Mouse (Mus musculus): ENCODE data around the gene Slc12a7. TPM values are rescaled to one million over a fixed set of nuclear protein-coding genes. Genes with fewer than 3 reads are reported as not detected.

The Slc12a7 gene
- polyA plus RNA-seq, 1 experiment from 2014 or later = 43.4 TPM

DNA sequence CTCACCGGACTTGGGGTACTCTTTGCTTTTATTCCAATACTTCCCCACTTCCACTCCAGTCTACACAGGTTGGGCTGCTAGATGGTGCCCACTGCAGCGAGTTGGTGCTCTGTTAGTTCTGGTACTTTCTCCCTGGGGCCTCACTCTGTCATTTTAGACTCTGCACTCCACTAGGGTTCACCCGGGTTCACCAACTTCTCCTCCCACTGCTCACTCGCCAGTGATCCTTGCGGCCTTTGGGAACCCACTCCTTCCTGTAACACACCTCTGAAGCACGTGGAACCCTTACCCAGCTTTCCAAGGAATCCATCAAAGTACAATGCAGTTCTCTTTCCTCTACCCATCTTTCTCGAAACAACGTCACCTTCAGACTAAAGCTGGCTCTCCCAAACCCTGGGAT, 104.8 kb downstream of the Slc12a7 start:
- peaks cover 7% of the 10 kb centered on the region; the same call in 1 of the 2 replicates for H3K36me3 ChIP-seq
- DNase-seq (ENCODE audit: low spot score) = no peak
- WGBS = 83% methylated on average over 8 of the region's 8 CpGs
- H3K9me3 ChIP-seq = no peaks in the 10 kb centered on the region
- no peaks in the 10 kb centered on the region for H3K27me3 ChIP-seq (ENCODE audit: insufficient read depth, poor library complexity, severe bottlenecking)
- no peak overlapping the region for H3K27ac ChIP-seq
- no peak overlapping the region for H3K4me3 ChIP-seq
- H3K4me1 ChIP-seq (replicated peaks) = peaks cover 22% of the 10 kb centered on the region

DNA sequence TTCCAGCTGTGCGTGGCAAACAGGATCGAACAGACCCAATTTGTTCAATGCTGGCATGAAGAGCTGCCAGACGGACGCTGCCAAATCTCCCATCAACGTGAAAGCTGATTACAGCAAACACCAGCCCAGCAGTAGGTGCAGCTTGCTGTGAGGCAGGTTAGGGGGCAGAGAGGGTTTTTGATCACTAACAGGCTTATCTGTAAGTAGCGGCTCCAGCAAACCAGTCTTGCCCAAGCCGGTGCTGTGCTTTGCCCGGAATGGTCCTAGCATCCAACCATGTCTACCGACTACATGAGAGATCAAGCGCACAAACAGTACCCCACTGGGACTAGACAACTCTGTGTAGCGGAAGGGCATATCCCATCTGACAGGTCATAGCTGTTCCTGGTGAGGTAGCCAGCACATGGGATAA, 106.2 kb downstream of the Slc12a7 start:
- no peak for DNase-seq (ENCODE audit: low spot score)
- H3K27ac ChIP-seq = no peak overlapping the region
- 73% methylated on average over 11 of the region's 11 CpGs for WGBS

DNA sequence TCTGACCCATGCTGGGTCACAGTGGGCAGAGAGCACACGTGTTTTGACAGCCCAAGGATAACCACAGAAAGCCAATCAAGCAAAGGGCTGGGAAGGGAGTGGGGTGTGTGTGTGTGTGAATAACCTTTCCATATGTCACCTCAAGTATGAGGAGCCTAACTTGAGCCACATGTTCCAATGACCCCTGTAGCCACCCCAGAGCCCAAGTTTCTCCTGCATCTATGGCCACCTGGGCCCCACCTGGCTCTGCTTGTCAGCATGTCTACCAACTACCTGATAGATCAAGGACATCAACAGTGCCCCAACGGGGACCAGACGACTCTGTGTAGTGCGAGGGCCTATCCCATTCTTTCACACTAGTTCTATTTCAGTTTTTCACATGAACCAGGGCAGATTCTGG, 106.8 kb downstream of the Slc12a7 start:
- Histone ChIP-seq H3K4me3 (no peak overlapping the region), H3K27ac (no peak overlapping the region), H3K9me3 (no peaks in the 10 kb centered on the region), H3K36me3 (peaks cover 7% of the 10 kb centered on the region; the same call in 1 of the 2 replicates), H3K27me3 (ENCODE audit: insufficient read depth, poor library complexity, severe bottlenecking) (peaks cover 9% of the 10 kb centered on the region; the same call in 1 of the 2 replicates), H3K4me1 (replicated peaks) (peaks cover 15% of the 10 kb centered on the region)
- WGBS = 71% methylated on average over 4 of the region's 4 CpGs
- DNase-seq (ENCODE audit: low spot score) = no peak

More for the DNA sequence above, 106.2 kb downstream of the Slc12a7 start:
- peaks cover 7% of the 10 kb centered on the region; the same call in 1 of the 2 replicates for H3K36me3 ChIP-seq
- no peaks in the 10 kb centered on the region for H3K9me3 ChIP-seq
- H3K4me1 ChIP-seq (replicated peaks) = peaks cover 15% of the 10 kb centered on the region
- H3K4me3 ChIP-seq = no peak overlapping the region
- H3K27me3 ChIP-seq (ENCODE audit: insufficient read depth, poor library complexity, severe bottlenecking) = 0 out of 2 replicates have a peak, but pooled peaks cover 4% of the 10 kb centered on the region

DNA sequence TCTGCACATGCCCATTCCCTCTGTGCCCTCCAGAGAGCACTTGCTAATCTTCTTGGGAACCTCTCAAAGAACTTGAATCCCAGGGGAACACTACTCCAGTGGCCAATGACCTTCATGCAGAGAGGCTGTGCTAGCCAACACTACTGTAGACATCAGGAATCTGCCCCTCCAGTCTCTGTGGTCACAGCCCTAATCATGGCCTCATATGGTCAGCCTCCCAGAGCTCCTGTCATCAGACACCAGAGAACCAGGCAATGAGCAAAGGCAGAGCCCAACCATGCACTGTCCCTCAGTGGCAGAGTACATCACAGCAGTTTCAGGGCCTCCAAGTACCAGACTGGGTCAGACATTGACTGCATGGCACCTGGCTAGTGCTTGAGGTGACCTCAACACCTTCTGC, 109.8 kb downstream of the Slc12a7 start:
- Histone ChIP-seq H3K27me3 (ENCODE audit: insufficient read depth, poor library complexity, severe bottlenecking) (peaks cover 38% of the 10 kb centered on the region), H3K36me3 (peaks cover 7% of the 10 kb centered on the region; the same call in 1 of the 2 replicates), H3K4me3 (no peak overlapping the region), H3K4me1 (replicated peaks) (peaks cover 20% of the 10 kb centered on the region; the same call in 1 of the 2 replicates), H3K9me3 (no peaks in the 10 kb centered on the region), H3K27ac (no peak overlapping the region)
- DNase-seq (ENCODE audit: low spot score) = no peak

DNA sequence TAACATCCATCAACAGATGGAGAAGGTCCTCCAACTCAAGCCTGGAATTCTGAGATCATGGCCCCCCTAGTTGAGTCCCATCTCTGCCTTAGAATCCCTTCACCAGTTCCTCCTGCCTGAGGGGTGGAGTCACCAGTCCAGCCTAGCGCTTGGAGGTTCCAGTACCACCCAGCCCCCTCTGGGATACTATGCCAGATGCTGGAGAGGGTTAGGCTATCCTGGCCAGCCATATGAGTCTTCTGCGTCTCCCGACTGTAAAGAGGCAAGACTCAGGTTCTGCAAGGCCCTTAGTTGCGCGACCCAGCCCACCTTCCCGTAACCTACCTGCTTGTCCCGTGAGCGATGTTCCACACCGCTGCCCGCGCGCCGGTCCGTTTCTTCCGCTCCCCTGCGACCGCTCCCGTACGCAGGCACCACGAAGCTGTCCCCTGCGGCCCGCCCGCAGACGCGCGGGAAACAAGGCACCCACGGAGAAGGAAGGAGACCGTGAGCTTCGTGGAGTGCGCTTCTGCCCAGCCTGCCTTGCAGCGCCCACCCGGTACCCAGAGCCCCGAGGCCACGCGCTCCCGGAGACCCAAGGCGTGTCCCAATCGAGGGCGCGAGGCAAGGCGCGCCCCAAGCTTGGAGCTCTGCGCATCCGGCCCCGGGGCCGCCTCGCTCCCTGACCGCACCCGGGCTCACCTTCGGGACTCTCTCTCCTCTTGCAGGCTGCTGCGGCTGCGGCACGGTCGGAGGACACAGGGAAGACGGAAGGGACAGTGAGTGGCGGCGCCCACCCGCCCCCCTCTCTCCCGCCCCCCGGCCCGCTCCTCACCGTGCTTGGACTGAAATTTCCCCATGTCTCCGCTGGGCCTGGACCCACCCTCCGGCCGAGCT, 113.9 kb downstream of the Slc12a7 start:
- Histone ChIP-seq H3K9me3 (no peaks in the 10 kb centered on the region), H3K27ac (peak overlapping the region; percentile 87), H3K4me1 (replicated peaks) (peaks cover 15% of the 10 kb centered on the region; the same call in 1 of the 2 replicates), H3K27me3 (ENCODE audit: insufficient read depth, poor library complexity, severe bottlenecking) (peaks cover 49% of the 10 kb centered on the region), H3K4me3 (peak overlapping the region; percentile 77), H3K36me3 (no peaks in the 10 kb centered on the region)
- no peak for DNase-seq (ENCODE audit: low spot score)
- WGBS = 1% methylated on average over 64 of the region's 65 CpGs

DNA sequence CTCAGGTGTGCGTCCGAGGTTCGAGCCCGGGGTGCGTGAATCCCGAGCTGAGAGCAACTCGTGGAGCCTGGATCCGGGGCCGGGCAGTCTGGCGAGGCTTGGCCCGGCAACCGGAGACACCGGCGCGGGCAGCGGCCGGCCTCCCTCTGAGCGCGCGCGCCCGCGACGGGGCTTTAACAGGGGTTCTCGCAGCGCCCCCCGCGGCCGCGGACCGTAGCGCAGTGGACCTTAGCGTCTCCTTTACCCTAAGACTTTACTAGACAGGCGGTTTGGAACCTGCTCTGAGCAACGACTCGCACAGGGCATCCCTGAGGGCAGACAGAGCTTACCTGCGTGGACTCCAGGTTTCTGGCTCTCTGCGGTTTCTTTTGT, 114.6 kb downstream of the Slc12a7 start, which contains the start of gene Nkd2:
TSS of gene Nkd2 (minus strand) at position 167 of the 372 bp plus-strand sequence.
- Histone ChIP-seq H3K27me3 (ENCODE audit: insufficient read depth, poor library complexity, severe bottlenecking) (peaks cover 49% of the 10 kb centered on the region), H3K4me1 (replicated peaks) (peaks cover 15% of the 10 kb centered on the region; the same call in 1 of the 2 replicates), H3K27ac (peak within 1 kb of the TSS; percentile 87), H3K9me3 (no peaks in the 10 kb centered on the region), H3K36me3 (no peaks in the 10 kb centered on the region), H3K4me3 (peak within 1 kb of the TSS; percentile 77)
- peak; percentile 87 for DNase-seq (ENCODE audit: low spot score)
- whole genome bisulfite sequencing = 1% methylated on average over 38 of the region's 38 CpGs

Other genes with a start within 250 kb of the Slc12a7 start
- gene Slc6a3, start 196.3 kb upstream of the Slc12a7 start, polyA plus RNA-seq (2016; fragmentation: Nextera tagmentation; extraction: Ambion mirVana) = 0.05 and 0.10 TPM in 2 replicates
- gene Clptm1l, start 129.1 kb upstream of the Slc12a7 start, polyA plus RNA-seq (2016; fragmentation: Nextera tagmentation; extraction: Ambion mirVana) = 106 and 107 TPM in 2 replicates
- 5.6 and 7.2 TPM in 2 replicates for gene Tert, start 106.2 kb upstream of the Slc12a7 start, polyA plus RNA-seq (2016; fragmentation: Nextera tagmentation; extraction: Ambion mirVana)
- gene Slc6a18, start 55.1 kb upstream of the Slc12a7 start, polyA plus RNA-seq (2016; fragmentation: Nextera tagmentation; extraction: Ambion mirVana) = not detected in 2 replicates
- gene Slc6a19, start 28.2 kb upstream of the Slc12a7 start, polyA plus RNA-seq (2016; fragmentation: Nextera tagmentation; extraction: Ambion mirVana) = 0.34 TPM in 1 of 2 replicates, not detected in the other
- gene Nkd2, start 114.5 kb downstream of the Slc12a7 start, polyA plus RNA-seq (2016; fragmentation: Nextera tagmentation; extraction: Ambion mirVana) = 15.8 and 18.1 TPM in 2 replicates
- gene Trip13, start 204.7 kb downstream of the Slc12a7 start, polyA plus RNA-seq (2016; fragmentation: Nextera tagmentation; extraction: Ambion mirVana) = 51.5 and 61.9 TPM in 2 replicates
- gene Brd9, start 204.7 kb downstream of the Slc12a7 start, polyA plus RNA-seq (2016; fragmentation: Nextera tagmentation; extraction: Ambion mirVana) = 56.3 and 64.6 TPM in 2 replicates
- gene Zdhhc11, start 230.8 kb downstream of the Slc12a7 start, polyA plus RNA-seq (2016; fragmentation: Nextera tagmentation; extraction: Ambion mirVana) = not detected in 2 replicates

Data from hindbrain, embryonic 10.5 days (tissue).